Mouse (Mus musculus) retina, adult 2 months (tissue): Measurements from ENCODE around the gene Zfp352.
"Not testable (repeated sequence)": the region's sequence is repeated elsewhere in the genome, so short reads cannot be mapped to it uniquely, and the experiment has no call there.

Experiments
- DNase-seq: peaks from one replicate; pipeline ENCODE4 v3.0.0-alpha.2; 2012; ENCODE audit warnings: low read depth, low spot score

Gene Zfp352

GRCm38 (mm10) chr4:90218520-90218919, at the start of gene Zfp352:
TSS of gene Zfp352 (plus strand) at chr4:90218820.
- DNase-seq: no peak

DNA sequence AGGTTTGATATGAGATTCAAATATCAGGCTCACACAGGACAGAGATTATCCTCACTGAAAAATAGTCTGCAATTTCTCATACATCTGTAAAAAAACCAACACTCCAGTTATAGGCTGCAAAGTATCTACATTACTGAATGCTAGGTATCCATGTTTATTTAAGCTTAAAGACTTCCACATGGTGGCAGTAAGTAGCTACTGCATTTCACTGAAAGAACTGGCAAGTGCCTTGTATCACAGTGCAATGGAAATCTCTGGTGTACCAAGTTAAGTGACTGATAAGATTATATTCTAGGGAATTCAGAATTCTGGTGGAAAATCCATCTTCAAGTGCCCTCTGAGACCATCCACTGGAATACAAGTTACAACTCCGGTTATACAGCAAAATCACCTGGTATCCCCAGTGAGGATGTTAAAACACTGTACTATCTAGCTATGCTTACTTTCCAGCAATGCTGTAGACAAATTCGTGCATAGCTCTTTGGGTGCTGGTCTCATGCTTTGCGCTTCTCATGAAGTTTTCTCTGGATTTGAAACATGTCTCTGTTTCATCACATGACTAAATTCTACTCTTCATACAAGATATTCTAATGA, 47.6 kb upstream of the Zfp352 start:
- no peak for DNase-seq

DNA sequence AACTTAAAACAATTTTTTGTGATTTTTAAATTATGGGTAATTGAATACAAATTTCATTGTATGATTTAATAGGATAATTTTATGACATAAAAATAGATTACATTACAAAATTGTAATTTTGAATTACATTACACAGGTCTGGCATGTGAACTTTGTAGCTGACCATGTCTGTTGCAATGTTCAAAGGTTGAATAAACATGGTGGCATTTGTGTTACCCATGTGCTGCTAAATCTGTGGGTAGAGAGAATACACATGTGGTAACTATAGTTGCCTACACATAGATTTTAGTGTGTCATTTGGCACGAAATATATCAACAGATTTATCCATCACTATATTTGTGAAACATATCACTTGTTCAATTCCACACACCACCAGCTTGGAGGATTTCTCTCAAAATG, 44.6 kb upstream of the Zfp352 start:
- no peak for DNase-seq

DNA sequence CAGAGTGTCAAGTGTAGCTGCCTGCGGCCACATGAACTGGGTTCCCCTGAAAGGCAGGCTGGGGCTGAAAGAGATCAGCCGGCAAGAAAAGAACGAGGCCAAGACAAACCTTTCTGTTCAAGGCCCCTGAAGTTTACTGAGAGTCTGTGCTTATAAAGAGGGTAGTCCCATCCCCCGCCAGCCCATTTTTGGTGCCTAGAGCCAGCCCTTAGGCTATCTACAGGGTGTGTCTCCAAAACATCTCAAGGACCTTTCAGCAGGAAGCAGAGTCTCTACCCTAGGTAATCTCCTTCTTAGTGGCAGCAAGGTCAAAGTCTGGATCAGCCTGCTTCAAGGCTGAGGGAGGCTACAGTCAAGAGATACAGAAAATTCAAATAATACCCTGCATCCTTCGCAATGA, 15.2 kb upstream of the Zfp352 start:
- no peak for DNase-seq

DNA sequence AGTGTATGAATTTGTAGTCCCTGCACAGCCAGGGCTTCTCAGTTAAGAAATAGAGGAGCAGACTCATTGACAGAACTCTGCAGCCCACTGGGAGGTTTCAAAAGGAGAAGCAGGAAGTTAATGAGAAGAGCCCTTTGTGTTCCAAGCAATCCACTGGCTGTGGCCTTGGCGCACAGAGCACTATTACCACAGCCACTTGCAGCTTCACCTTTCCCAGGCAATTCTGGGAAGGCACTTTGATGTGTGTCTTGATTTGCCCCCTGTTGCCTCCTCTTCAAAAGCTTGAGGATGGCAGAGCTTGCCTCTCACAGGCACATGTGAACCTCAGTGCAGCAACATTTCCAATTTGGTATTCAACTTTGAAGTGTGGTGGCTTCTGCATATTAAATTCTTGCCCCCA, 7.1 kb upstream of the Zfp352 start:
- no peak for DNase-seq

DNA sequence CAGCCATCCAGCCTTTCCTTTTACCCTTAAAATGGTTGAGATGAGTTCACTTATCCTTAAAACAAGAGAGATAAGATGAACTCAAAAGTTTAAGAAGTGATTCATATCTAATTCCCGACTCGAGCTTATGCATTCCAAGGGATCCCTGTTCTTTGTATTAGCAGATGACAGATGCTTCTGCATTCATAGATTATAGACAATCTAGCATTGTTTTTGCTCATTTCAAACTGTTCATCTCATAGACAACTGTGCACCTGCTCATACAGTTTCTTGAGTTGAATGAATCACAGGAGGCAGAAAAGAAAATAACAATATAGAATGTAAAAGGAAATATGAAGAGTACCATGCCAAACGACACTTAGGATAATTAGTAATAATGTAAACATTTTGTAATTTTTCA, 6.5 kb upstream of the Zfp352 start:
- DNase-seq: no peak

GRCm38 (mm10) chr4:90235646-90236045, 17.0 kb downstream of the Zfp352 start:
- not testable (repeated sequence) for DNase-seq

DNA sequence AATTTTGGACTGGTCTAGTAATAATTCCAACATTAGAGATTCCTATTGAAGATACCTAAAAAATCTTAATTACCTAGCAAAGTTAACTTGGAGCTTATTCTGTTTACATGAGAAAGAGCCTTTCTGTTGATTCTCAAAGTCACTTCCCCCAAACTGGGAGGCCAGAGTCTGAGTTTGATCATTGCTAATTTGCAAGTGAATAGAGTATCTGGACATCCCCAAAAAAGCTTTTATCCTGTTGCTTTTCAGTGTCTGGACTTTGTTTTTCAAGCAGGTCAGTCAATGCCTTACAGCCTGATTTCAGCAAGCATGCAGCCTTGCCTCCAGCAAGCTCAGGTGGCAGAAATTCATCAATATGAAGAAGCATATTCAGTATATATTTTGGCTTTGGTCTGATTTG, 51.2 kb downstream of the Zfp352 start:
- DNase-seq: no peak
